Mouse (Mus musculus) left cerebral cortex, adult 2 months (tissue): ENCODE data around the gene 1700001C19Rik. TPM values are rescaled to one million over a fixed set of nuclear protein-coding genes. Genes with fewer than 3 reads are reported as not detected.

Source experiments
- DNase-seq, 2 experiments: peaks; one replicate each; pipeline ENCODE4 v3.0.0; 2021 to 2022; ENCODE audit warnings: low spot score in 2 of 2, mixed read lengths in 1 of 2; ENCODE audit errors: extremely low spot score in 1 of 2
- H3K27ac ChIP-seq: fragments of 200-600 bp; 2 replicates; pipeline ENCODE4 v1.8.1; 2022
- H3K4me3 ChIP-seq: fragments of 200-600 bp; 2 replicates; pipeline ENCODE4 v1.8.1; 2022
- CTCF ChIP-seq: fragments of 200-600 bp; IDR thresholded peaks from 2 replicates; pipeline ENCODE4 v1.8.1; 2022; ENCODE audit warnings: antibody characterized with exemption, mild to moderate bottlenecking, moderate library complexity
- intact Hi-C: fragments of 180-260 bp; cut with DNase I; formaldehyde crosslinking; loops from one replicate; pipeline ENCODE4 v1.15.1; 2025
- total RNA-seq, 2 experiments: library from RNA; stranded (reverse); gene quantifications; 2 replicates each; pipeline ENCODE4 v1.2.3; 2021

Gene 1700001C19Rik
- total RNA-seq, 2 experiments from 2014 or later = not detected

- no peak for TF ChIP-seq CTCF
- no peak for DNase-seq
- intact Hi-C loops = no loop called here
- Histone ChIP-seq H3K27ac (no peak overlapping the region), H3K4me3 (no peak overlapping the region)
These were observed 33.5 kb upstream of the 1700001C19Rik start for GRCm38 (mm10) chr17:47470686-47471085.

GRCm38 (mm10) chr17:47470121-47470520 is 32.9 kb upstream of the 1700001C19Rik start:
- H3K4me3 ChIP-seq = no peak overlapping the region
- no peak for DNase-seq
- TF ChIP-seq CTCF = no peak
- H3K27ac ChIP-seq = no peak overlapping the region
- intact Hi-C loops = no loop called here

- Histone ChIP-seq H3K4me3 (no peak overlapping the region), H3K27ac (no peak overlapping the region)
- DNase-seq = no peak
- no peak for TF ChIP-seq CTCF
- intact Hi-C loops = no loop called here
These were observed 32.5 kb upstream of the 1700001C19Rik start for GRCm38 (mm10) chr17:47469642-47470041.

- no peak; the same call in 1 of the 2 replicates for TF ChIP-seq CTCF
- Histone ChIP-seq H3K4me3 (no peak overlapping the region), H3K27ac (no peak overlapping the region)
- DNase-seq = no peak
- intact Hi-C loops = no loop called here
These were observed 31.3 kb upstream of the 1700001C19Rik start for GRCm38 (mm10) chr17:47468466-47468865.

- Histone ChIP-seq H3K4me3 (no peak overlapping the region), H3K27ac (no peak overlapping the region)
- DNase-seq = no peak
- no peak for TF ChIP-seq CTCF
- intact Hi-C loops = no loop called here
These were observed 30.9 kb upstream of the 1700001C19Rik start for GRCm38 (mm10) chr17:47468063-47468462.

- H3K27ac ChIP-seq = no peak overlapping the region
- no peak overlapping the region for H3K4me3 ChIP-seq
- no peak for DNase-seq
- intact Hi-C loops = no loop called here
- TF ChIP-seq CTCF = no peak
These were observed 30.5 kb upstream of the 1700001C19Rik start for GRCm38 (mm10) chr17:47467659-47468058.

GRCm38 (mm10) chr17:47466284-47466683 is 29.1 kb upstream of the 1700001C19Rik start:
- no peak for TF ChIP-seq CTCF

GRCm38 (mm10) chr17:47465016-47465415 is 27.8 kb upstream of the 1700001C19Rik start:
- Histone ChIP-seq H3K4me3 (no peak overlapping the region), H3K27ac (no peak overlapping the region)
- DNase-seq = no peak
- intact Hi-C loops = no loop called here
- no peak for TF ChIP-seq CTCF

More at GRCm38 (mm10) chr17:47466284-47466683, 29.1 kb upstream of the 1700001C19Rik start:
- no peak for DNase-seq
- no peak overlapping the region for H3K27ac ChIP-seq
- intact Hi-C loops = no loop called here
- H3K4me3 ChIP-seq = no peak overlapping the region

GRCm38 (mm10) chr17:47464248-47464965 is 27.2 kb upstream of the 1700001C19Rik start:
- no peak for DNase-seq
- H3K4me3 ChIP-seq = no peak overlapping the region
- no peak overlapping the region for H3K27ac ChIP-seq
- intact Hi-C loops = no loop called here
- TF ChIP-seq CTCF = no peak

- intact Hi-C loops = no loop called here
- DNase-seq = no peak
- Histone ChIP-seq H3K27ac (no peak overlapping the region), H3K4me3 (no peak overlapping the region)
- no peak for TF ChIP-seq CTCF
These were observed 25.7 kb upstream of the 1700001C19Rik start for GRCm38 (mm10) chr17:47462728-47463388.

GRCm38 (mm10) chr17:47462209-47462608 is 25.0 kb upstream of the 1700001C19Rik start:
- DNase-seq = no peak
- H3K27ac ChIP-seq = no peak overlapping the region
- intact Hi-C loops = no loop called here
- H3K4me3 ChIP-seq = no peak overlapping the region
- TF ChIP-seq CTCF = no peak

- intact Hi-C loops = no loop called here
- TF ChIP-seq CTCF = no peak
These were observed 24.5 kb upstream of the 1700001C19Rik start for GRCm38 (mm10) chr17:47461688-47462087.

More at GRCm38 (mm10) chr17:47461688-47462087, 24.5 kb upstream of the 1700001C19Rik start:
- H3K27ac ChIP-seq = no peak overlapping the region
- H3K4me3 ChIP-seq = no peak overlapping the region
- no peak for DNase-seq
